Mouse (Mus musculus): ENCODE results near the gene Zfp697.

GRCm38 (mm10) chr3:98362753-98363152, 19.5 kb upstream of the Zfp697 start:
- TF ChIP-seq CTCF (IDR thresholded peaks at IDR 0.05; ENCODE audit: extremely low read depth, insufficient read depth, low read length) (peak; percentile 48), POLR2A (IDR thresholded peaks at IDR 0.05; ENCODE audit: extremely low read depth, insufficient read depth, low read length) (no peak)
